Mouse (Mus musculus) liver, adult 2 months (tissue): ENCODE data around the gene Hoxc4. TPM values are rescaled to one million over a fixed set of nuclear protein-coding genes. Genes with fewer than 3 reads are reported as not detected.
A peak's percentile ranks its signal among the peaks of the same experiment; 100 is the strongest.

Experiments
- DNase-seq: peaks from one replicate; pipeline ENCODE4 v3.0.0-alpha.2; 2011; ENCODE audit warnings: low read depth, low spot score; ENCODE audit errors: extremely low read depth
- H3K27ac ChIP-seq: fragments of 200-500 bp; replicated peaks from 2 replicates; pipeline ENCODE4 v1.5.1; 2012; ENCODE audit warnings: low read depth, mild to moderate bottlenecking, control low read depth, inconsistent platforms, low read length; ENCODE audit not compliant: insufficient read depth
- H3K27me3 ChIP-seq: fragments of 200-500 bp; 2 replicates; pipeline ENCODE4 v1.6.1; 2012; ENCODE audit warnings: mild to moderate bottlenecking, moderate library complexity, low read length, inconsistent platforms; ENCODE audit not compliant: control insufficient read depth, insufficient read depth
- H3K36me3 ChIP-seq: fragments of 200-500 bp; 2 replicates; pipeline ENCODE4 v1.6.1; 2012; ENCODE audit warnings: low read length, inconsistent platforms; ENCODE audit not compliant: control insufficient read depth, insufficient read depth
- H3K4me1 ChIP-seq: fragments of 200-500 bp; 2 replicates; pipeline ENCODE4 v1.6.1; 2011; ENCODE audit warnings: low read length; ENCODE audit not compliant: control insufficient read depth, insufficient read depth
- H3K4me3 ChIP-seq: fragments of 200-500 bp; 2 replicates; pipeline ENCODE4 v1.5.1; 2011; ENCODE audit warnings: low read depth, mild to moderate bottlenecking, control low read depth, low read length, moderate library complexity; ENCODE audit not compliant: insufficient read depth
- H3K79me2 ChIP-seq: fragments of 200-500 bp; 2 replicates; pipeline ENCODE4 v1.6.1; 2012; ENCODE audit warnings: inconsistent platforms, mild to moderate bottlenecking, low read length, moderate library complexity; ENCODE audit not compliant: control insufficient read depth, insufficient read depth
- H3K9ac ChIP-seq: fragments of 200-500 bp; 2 replicates; pipeline ENCODE4 v1.6.1; 2012; ENCODE audit warnings: low read depth, mild to moderate bottlenecking, control low read depth, inconsistent platforms, low read length
- CTCF ChIP-seq: fragments of 200-500 bp; IDR thresholded peaks from 2 replicates; pipeline ENCODE4 v1.5.1; 2011; ENCODE audit warnings: low read depth, low read length, control low read depth
- POLR2A ChIP-seq: fragments of 200-500 bp; IDR thresholded peaks from 2 replicates; pipeline ENCODE4 v1.6.1; 2011; ENCODE audit warnings: low read length, control low read depth; ENCODE audit not compliant: insufficient read depth; ENCODE audit errors: extremely low read depth
- WGBS: fragments of 180-500 bp; shearing (Covaris S2); methylation state at CpG from one replicate; pipeline ENCODE4 v1.1.7; 2018; 5-methylcytosine and 5-hydroxymethylcytosine counted together
- polyA plus RNA-seq: library from polyadenylated mRNA; depleted of rRNA; stranded (reverse); fragments of >200 nt; gene quantifications from 2 replicates; pipeline ENCODE4 v1.2.3, GENCODE M21; 2012
- total RNA-seq: library from RNA; depleted of rRNA; stranded (reverse); fragments of >200 nt; gene quantifications from 2 replicates; pipeline ENCODE4 v1.2.3, GENCODE M21; 2014

The Hoxc4 gene
- total and polyA plus RNA-seq, 2 experiments, result not detected

DNA sequence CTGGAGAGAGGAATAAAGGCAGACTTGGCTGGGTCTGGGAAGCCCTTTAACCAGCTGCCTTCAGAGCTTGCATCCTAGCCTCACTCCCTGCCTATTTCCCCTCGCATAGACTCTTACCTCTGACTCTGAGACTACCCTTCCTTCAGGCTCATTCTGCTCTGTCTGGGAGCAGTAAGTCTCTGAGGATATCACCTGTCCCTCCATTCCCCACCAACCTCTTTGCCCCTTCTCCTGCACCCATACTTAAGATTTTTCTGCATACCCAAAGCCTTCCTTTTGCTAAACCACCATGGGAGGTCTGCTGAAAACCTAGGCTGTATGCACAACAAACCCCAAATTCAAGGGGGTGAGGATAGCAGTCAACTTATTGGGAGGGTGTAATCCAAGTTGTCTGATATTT lies 38.8 kb upstream of the Hoxc4 start:
- Histone ChIP-seq H3K9ac (no peak overlapping the region), H3K4me3 (no peak overlapping the region), H3K79me2 (no peaks in the 10 kb centered on the region), H3K27ac (no peak overlapping the region), H3K4me1 (no peaks in the 10 kb centered on the region; the same call in 1 of the 2 replicates), H3K36me3 (no peaks in the 10 kb centered on the region), H3K27me3 (peaks cover 38% of the 10 kb centered on the region)
- WGBS, result 0% methylated on average over 1 of the region's 1 CpGs
- TF ChIP-seq CTCF (no peak), POLR2A (no peak)
- DNase-seq, result no peak

DNA sequence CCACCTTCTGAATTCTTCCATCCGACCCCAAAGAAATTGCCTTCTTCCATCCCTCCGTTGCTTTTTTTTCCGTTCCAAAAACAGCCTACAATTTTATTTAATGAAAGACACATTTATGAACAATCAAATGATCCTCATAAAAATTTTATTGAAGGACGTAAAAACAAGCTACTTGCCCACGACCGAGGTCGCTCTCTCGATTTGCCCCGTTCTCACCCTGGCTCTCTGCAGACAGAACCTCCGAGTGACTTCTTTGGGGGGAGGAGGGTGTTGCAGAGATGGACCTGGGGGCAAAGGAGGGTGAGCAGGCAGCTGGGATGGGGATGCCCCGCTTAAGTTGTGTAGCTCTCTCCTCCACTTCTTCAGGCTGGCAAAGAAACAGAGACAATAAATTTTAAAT lies 38.4 kb upstream of the Hoxc4 start:
- Histone ChIP-seq H3K27me3 (peaks cover 35% of the 10 kb centered on the region), H3K4me1 (no peaks in the 10 kb centered on the region; the same call in 1 of the 2 replicates), H3K9ac (no peak overlapping the region), H3K27ac (no peak overlapping the region), H3K79me2 (no peaks in the 10 kb centered on the region), H3K36me3 (no peaks in the 10 kb centered on the region), H3K4me3 (no peak overlapping the region)
- no peak for DNase-seq
- TF ChIP-seq CTCF (no peak), POLR2A (no peak)
- WGBS, result 6% methylated on average over 11 of the region's 11 CpGs

DNA sequence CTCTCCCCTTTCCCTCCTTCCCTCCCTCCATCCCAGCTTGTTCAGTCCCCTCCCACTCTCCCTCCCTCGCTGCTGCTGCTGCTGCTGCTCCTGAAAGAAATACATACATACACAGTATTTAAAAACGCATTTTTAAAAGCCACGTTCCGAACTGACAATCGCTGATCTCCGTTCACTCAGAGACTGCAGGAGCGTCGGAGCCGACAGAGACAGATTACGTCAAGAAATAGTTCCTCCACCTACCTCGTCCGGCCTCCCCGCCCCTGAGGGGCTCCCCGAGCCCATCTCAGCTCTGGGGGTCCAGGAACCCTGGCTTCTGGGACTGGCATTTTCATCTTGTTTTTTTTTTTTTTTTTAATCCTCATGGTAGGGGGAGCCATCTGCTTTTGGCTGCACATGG lies 37.8 kb upstream of the Hoxc4 start:
- peaks cover 31% of the 10 kb centered on the region for H3K27me3 ChIP-seq
- no peaks in the 10 kb centered on the region for H3K36me3 ChIP-seq
- no peaks in the 10 kb centered on the region for H3K79me2 ChIP-seq
- TF ChIP-seq CTCF (no peak), POLR2A (no peak)
- no peaks in the 10 kb centered on the region; the same call in 1 of the 2 replicates for H3K4me1 ChIP-seq
- no peak for DNase-seq
- 4% methylated on average over 14 of the region's 14 CpGs for WGBS
- H3K9ac ChIP-seq, result no peak overlapping the region
- no peak overlapping the region for H3K27ac ChIP-seq
- no peak overlapping the region for H3K4me3 ChIP-seq

DNA sequence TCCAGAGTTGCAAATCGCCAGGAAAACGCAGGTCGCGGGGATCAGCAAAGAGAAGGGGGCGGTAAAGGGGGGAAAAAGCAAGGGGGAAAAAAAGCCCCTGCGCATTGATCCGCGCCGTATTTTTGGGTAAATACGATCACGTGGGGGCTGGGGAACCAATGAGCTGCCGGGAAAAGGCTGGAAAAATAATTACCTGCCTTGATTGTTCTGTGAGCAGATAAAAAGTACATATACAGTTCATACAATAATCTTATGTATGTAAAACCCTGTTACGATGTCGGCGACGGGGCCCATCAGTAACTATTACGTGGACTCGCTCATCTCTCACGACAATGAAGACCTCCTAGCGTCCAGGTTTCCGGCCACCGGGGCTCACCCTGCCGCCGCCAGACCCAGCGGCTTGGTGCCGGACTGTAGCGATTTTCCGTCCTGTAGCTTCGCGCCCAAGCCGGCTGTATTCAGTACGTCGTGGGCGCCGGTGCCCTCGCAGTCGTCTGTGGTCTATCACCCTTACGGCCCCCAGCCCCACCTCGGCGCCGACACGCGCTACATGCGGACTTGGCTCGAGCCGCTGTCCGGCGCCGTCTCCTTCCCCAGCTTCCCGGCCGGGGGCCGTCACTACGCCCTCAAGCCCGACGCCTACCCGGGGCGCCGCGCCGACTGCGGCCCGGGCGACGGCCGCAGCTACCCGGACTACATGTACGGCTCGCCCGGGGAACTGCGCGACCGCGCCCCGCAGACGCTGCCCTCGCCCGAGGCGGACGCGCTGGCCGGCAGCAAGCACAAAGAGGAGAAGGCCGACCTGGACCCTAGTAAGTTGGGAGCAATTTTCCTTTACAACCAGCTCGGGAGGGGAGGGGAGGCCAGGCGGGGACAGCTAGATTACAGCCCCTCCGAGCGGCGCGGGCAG lies 37.1 kb upstream of the Hoxc4 start:
- H3K4me1 ChIP-seq, result no peaks in the 10 kb centered on the region; the same call in 1 of the 2 replicates
- no peak overlapping the region for H3K9ac ChIP-seq
- no peaks in the 10 kb centered on the region for H3K79me2 ChIP-seq
- 2% methylated on average over 88 of the region's 88 CpGs for WGBS
- H3K27me3 ChIP-seq, result peaks cover 26% of the 10 kb centered on the region
- no peaks in the 10 kb centered on the region for H3K36me3 ChIP-seq
- TF ChIP-seq POLR2A (no peak), CTCF (no peak)
- no peak overlapping the region for H3K27ac ChIP-seq
- DNase-seq, result no peak
- H3K4me3 ChIP-seq, result peak overlapping the region; percentile 6; the same call in 1 of the 2 replicates

DNA sequence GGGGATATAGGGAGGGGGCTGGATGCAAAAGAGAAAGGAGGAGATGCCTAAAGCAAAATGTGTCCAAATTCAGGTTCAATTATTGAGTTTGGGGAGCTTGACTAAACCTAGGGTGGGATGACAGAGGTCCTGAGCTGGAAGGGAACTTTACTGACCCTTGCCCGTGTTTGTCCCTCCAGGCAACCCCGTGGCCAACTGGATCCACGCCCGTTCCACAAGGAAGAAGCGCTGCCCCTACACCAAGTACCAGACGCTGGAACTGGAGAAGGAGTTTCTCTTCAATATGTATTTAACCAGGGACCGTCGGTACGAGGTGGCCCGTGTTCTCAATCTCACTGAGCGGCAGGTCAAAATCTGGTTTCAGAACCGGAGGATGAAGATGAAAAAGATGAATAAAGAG lies 35.0 kb upstream of the Hoxc4 start:
- TF ChIP-seq POLR2A (no peak), CTCF (no peak)
- H3K27me3 ChIP-seq, result peaks cover 17% of the 10 kb centered on the region
- no peak overlapping the region for H3K9ac ChIP-seq
- no peaks in the 10 kb centered on the region; the same call in 1 of the 2 replicates for H3K4me1 ChIP-seq
- no peak overlapping the region for H3K4me3 ChIP-seq
- 3% methylated on average over 12 of the region's 12 CpGs for WGBS
- no peaks in the 10 kb centered on the region for H3K79me2 ChIP-seq
- H3K36me3 ChIP-seq, result no peaks in the 10 kb centered on the region
- no peak overlapping the region for H3K27ac ChIP-seq
- DNase-seq, result no peak

DNA sequence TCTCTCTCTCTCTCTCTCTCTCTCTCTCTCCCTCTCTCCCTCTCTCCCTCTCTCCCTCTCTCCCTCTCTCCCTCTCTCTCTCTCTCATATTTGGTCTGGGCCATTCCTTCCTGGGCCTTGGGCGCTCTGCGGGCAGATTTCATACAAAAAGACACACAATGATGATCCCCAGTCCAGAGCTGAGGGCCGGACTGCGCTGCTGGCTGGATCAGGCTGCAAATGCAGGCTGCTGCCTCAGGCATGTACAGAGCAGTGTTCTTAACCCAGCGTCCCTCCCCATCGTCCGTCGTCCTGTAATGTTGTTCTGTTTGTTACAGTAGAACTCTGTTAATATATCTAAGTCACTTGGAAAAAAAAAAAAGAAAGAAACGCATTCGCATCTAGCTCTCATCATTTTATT lies 34.2 kb upstream of the Hoxc4 start:
- no peaks in the 10 kb centered on the region for H3K79me2 ChIP-seq
- no peaks in the 10 kb centered on the region for H3K36me3 ChIP-seq
- no peak for DNase-seq
- peaks cover 17% of the 10 kb centered on the region for H3K27me3 ChIP-seq
- H3K9ac ChIP-seq, result no peak overlapping the region
- TF ChIP-seq POLR2A (no peak), CTCF (no peak)
- H3K27ac ChIP-seq, result no peak overlapping the region
- no peak overlapping the region for H3K4me3 ChIP-seq
- H3K4me1 ChIP-seq, result no peaks in the 10 kb centered on the region; the same call in 1 of the 2 replicates
- WGBS, result 6% methylated on average over 10 of the region's 10 CpGs
